Mouse (Mus musculus) spleen, adult 2 months (tissue): ENCODE results near the gene Fuca1.

ENCODE experiments used
- CTCF ChIP-seq: fragments of 200-500 bp; IDR thresholded peaks from 2 replicates; pipeline ENCODE4 v1.5.1; 2011; ENCODE audit warnings: mild to moderate bottlenecking, inconsistent platforms; ENCODE audit not compliant: insufficient read depth, insufficient read length, insufficient replicate concordance; ENCODE audit errors: extremely low read depth
- POLR2A ChIP-seq: fragments of 200-500 bp; IDR thresholded peaks from 2 replicates; pipeline ENCODE4 v1.6.1; 2011; ENCODE audit warnings: low read depth, low read length, inconsistent platforms

- TF ChIP-seq CTCF: no peak
- peak; percentile 81 for TF ChIP-seq POLR2A
Observed at GRCm38 (mm10) chr4:135946278-135946658, 25.7 kb downstream of the Fuca1 start, which contains the start of gene Hmgcl.
